Mouse (Mus musculus): Measurements from ENCODE around the gene Inhbb.

GRCm38 (mm10) chr1:119404341-119404740 lies 17.7 kb downstream of the Inhbb start:
- TF ChIP-seq CTCF (IDR thresholded peaks at IDR 0.05; ENCODE audit: borderline replicate concordance, extremely low read depth, insufficient read depth, insufficient read length) (no peak), POLR2A (IDR thresholded peaks at IDR 0.05; ENCODE audit: borderline replicate concordance, extremely low read depth, insufficient read depth, insufficient read length, poor library complexity, severe bottlenecking) (no peak)
